Comparison of ENCODE assay signal across 12 mouse cellular contexts in genomic region chr8:116237561-116238100, GRCm38 (mm10).
A peak's percentile ranks its signal among the peaks of the same experiment; 100 is the strongest.
DNase-seq lines count a peak whose midpoint lies in the region; ATAC-seq and TF ChIP-seq lines count a peak whose summit lies in the region.
"Had no signal": no experiment of that assay in that cellular context is flagged by ENCODE, and none has a peak within 500 bp of the region (broad histone marks: within the 10 kb centered on the region; RNA-seq: fewer than 3 reads in every experiment).

No protein-coding gene starts in this region.

- no peaks in the 10 kb centered on the region for H3K9me3 ChIP-seq in lung, embryonic 14.5 days (ENCODE audit: low read depth, low read length)
- no peaks in the 10 kb centered on the region for H3K9me3 ChIP-seq in forebrain, embryonic 11.5 days (ENCODE audit: control insufficient read depth, low read length)
- H3K9me3 ChIP-seq: midbrain, embryonic 12.5 days had no signal

- 46% methylated on average over 3 of the region's 3 CpGs for WGBS in lung, embryonic 14.5 days
- 86% methylated on average over 3 of the region's 3 CpGs for WGBS in forebrain, embryonic 11.5 days

- no peak for ATAC-seq in lung, embryonic 14.5 days (ENCODE audit: insufficient read depth)
- peak; percentile 29 for ATAC-seq in megakaryocyte progenitor cell, adult 5-6 weeks (replicated peaks; ENCODE audit: poor library complexity)
- no peak for ATAC-seq in forebrain, embryonic 11.5 days (replicated peaks; ENCODE audit: low FRiP score)
- ATAC-seq: hindbrain, embryonic 16.5 days had no signal

- peaks cover 5% of the 10 kb centered on the region; the same call in 1 of the 2 replicates for H3K4me1 ChIP-seq in lung, embryonic 14.5 days (ENCODE audit: insufficient read depth)
- H3K4me1 ChIP-seq in forebrain, embryonic 11.5 days (replicated peaks; ENCODE audit: control insufficient read depth, insufficient read depth, low read length): 0 out of 2 replicates have a peak, but pooled peaks cover 2% of the 10 kb centered on the region

- H3K36me3 ChIP-seq in lung, embryonic 14.5 days (ENCODE audit: insufficient read depth): no peaks in the 10 kb centered on the region
- no peaks in the 10 kb centered on the region for H3K36me3 ChIP-seq in forebrain, embryonic 11.5 days (ENCODE audit: control insufficient read depth, insufficient read depth, low read length)
- H3K36me3 ChIP-seq: midbrain, embryonic 12.5 days had no signal

- peak; percentile 13 for DNase-seq in ovary, postnatal 14 days (ENCODE audit: low spot score)
- no peak for DNase-seq in ovary, postnatal 36 days (ENCODE audit: low spot score)
- peak; percentile 19 for DNase-seq in gonadal fat pad, adult 2 months (ENCODE audit: low read depth)
- DNase-seq in lung, embryonic 14.5 days: peak; percentile 46
- no peak for DNase-seq in forebrain, embryonic 11.5 days (ENCODE audit: low spot score)
- no peak for DNase-seq in heart, postnatal 4 days
- DNase-seq: kidney, adult 18-20 months; kidney, postnatal 25 days had no signal

- no peak for TF ChIP-seq CTCF in lung, embryonic 14.5 days (IDR thresholded peaks at IDR 0.05; ENCODE audit: low read depth)

- no peak overlapping the region for H3K4me3 ChIP-seq in lung, embryonic 14.5 days (ENCODE audit: low read depth, low read length)
- no peak overlapping the region for H3K4me3 ChIP-seq in forebrain, embryonic 11.5 days (ENCODE audit: low read depth, low read length)
- H3K4me3 ChIP-seq: midbrain, embryonic 12.5 days had no signal

- no peak overlapping the region for H3K9ac ChIP-seq in lung, embryonic 14.5 days
- H3K9ac ChIP-seq in forebrain, embryonic 11.5 days (ENCODE audit: low read length): no peak overlapping the region
- H3K9ac ChIP-seq: liver, embryonic 14.5 days; midbrain, embryonic 12.5 days had no signal

- H3K27ac ChIP-seq in lung, embryonic 14.5 days (ENCODE audit: low read depth): no peak overlapping the region
- no peak overlapping the region for H3K27ac ChIP-seq in forebrain, embryonic 11.5 days (ENCODE audit: low read depth, low read length)
- H3K27ac ChIP-seq: liver, embryonic 14.5 days; midbrain, embryonic 12.5 days had no signal

- H3K4me2 ChIP-seq in lung, embryonic 14.5 days: no peak overlapping the region
- no peak overlapping the region for H3K4me2 ChIP-seq in forebrain, embryonic 11.5 days (ENCODE audit: low read depth, low read length, severe bottlenecking)
- H3K4me2 ChIP-seq: midbrain, embryonic 12.5 days had no signal

- H3K27me3 ChIP-seq in lung, embryonic 14.5 days (ENCODE audit: insufficient read depth, low read length): no peaks in the 10 kb centered on the region
- H3K27me3 ChIP-seq in forebrain, embryonic 11.5 days (ENCODE audit: control insufficient read depth, insufficient read depth, low read length): peaks cover 6% of the 10 kb centered on the region

Comparison
In these comparisons a context has a peak if more than half of its experiments do, and no peak if none do; other contexts are left out.
1. DNase-seq: peak in ovary, postnatal 14 days (single experiment), gonadal fat pad, adult 2 months (single experiment) and lung, embryonic 14.5 days (single experiment); none in ovary, postnatal 36 days (single experiment), forebrain, embryonic 11.5 days (single experiment) and heart, postnatal 4 days (single experiment).